Mouse (Mus musculus) heart, postnatal 0 days (tissue): ENCODE data around the gene Cgref1. TPM values are rescaled to one million over a fixed set of nuclear protein-coding genes. Genes with fewer than 3 reads are reported as not detected.

Experiments used
- ATAC-seq: fragments of 200-750 bp; cut with Nextera tagmentation; 2 replicates; pipeline ENCODE4 v1.8.0; 2017; ENCODE audit warnings: low read depth, moderate number of reproducible peaks, moderate library complexity; ENCODE audit not compliant: insufficient read depth
- DNase-seq: peaks from one replicate; pipeline ENCODE4 v3.0.0-alpha.2; 2016; ENCODE audit warnings: low spot score
- H3K27ac ChIP-seq: fragments of 300-500 bp; sonication (generic); 2 replicates; pipeline ENCODE4 v1.5.1; 2014; ENCODE audit warnings: low read depth, mild to moderate bottlenecking
- H3K27me3 ChIP-seq: fragments of 300-500 bp; sonication (generic); 2 replicates; pipeline ENCODE4 v1.6.1; 2014; ENCODE audit warnings: low read length, mixed read lengths; ENCODE audit not compliant: control insufficient read depth, insufficient read depth
- H3K36me3 ChIP-seq: fragments of 300-500 bp; sonication (generic); replicated peaks from 2 replicates; pipeline ENCODE4 v1.6.1; 2014; ENCODE audit warnings: low read length, mixed read lengths; ENCODE audit not compliant: control insufficient read depth, insufficient read depth
- H3K4me1 ChIP-seq: fragments of 300-500 bp; sonication (generic); 2 replicates; pipeline ENCODE4 v1.6.1; 2014; ENCODE audit warnings: antibody characterized with exemption; ENCODE audit not compliant: control insufficient read depth, insufficient read depth
- H3K4me2 ChIP-seq: fragments of 300-500 bp; sonication (generic); 2 replicates; pipeline ENCODE4 v1.6.1; 2014; ENCODE audit warnings: low read depth, mild to moderate bottlenecking, low read length, moderate library complexity
- H3K4me3 ChIP-seq: fragments of 300-500 bp; sonication (generic); 2 replicates; pipeline ENCODE4 v1.5.1; 2014; ENCODE audit warnings: low read depth, low read length
- H3K9ac ChIP-seq: fragments of 300-500 bp; sonication (generic); replicated peaks from 2 replicates; pipeline ENCODE4 v1.6.1; 2014; ENCODE audit warnings: low read depth, low read length, mixed read lengths
- H3K9me3 ChIP-seq: fragments of 300-500 bp; sonication (generic); replicated peaks from 2 replicates; pipeline ENCODE4 v1.6.1; 2016; ENCODE audit warnings: low read length; ENCODE audit not compliant: control insufficient read depth
- CTCF ChIP-seq: IDR thresholded peaks from 2 replicates; pipeline ENCODE4 v1.5.1; 2016; ENCODE audit warnings: antibody characterized with exemption, control low read depth, low read depth
- EP300 ChIP-seq: IDR thresholded peaks from 2 replicates; pipeline ENCODE4 v1.6.1; 2016; ENCODE audit warnings: antibody characterized with exemption, low read depth
- WGBS: fragments of 180-500 bp; shearing (Covaris S2); extraction: QIAGEN DNeasy Blood & Tissue Kit; methylation state at CpG from one replicate; pipeline ENCODE4 v1.1.7; 2014; 5-methylcytosine and 5-hydroxymethylcytosine counted together
- polyA plus RNA-seq: library from polyadenylated mRNA; unstranded; fragments of >200 nt; fragmentation: Nextera tagmentation; extraction: Ambion mirVana; gene quantifications from 2 replicates; pipeline ENCODE4 v1.2.1, GENCODE M21; 2015
- total RNA-seq: library from RNA; depleted of rRNA; stranded (reverse); fragments of >200 nt; gene quantifications from 2 replicates; pipeline ENCODE4 v1.2.3, GENCODE M21; 2014; ENCODE audit warnings: low replicate concordance

Cgref1 gene
- total and polyA plus RNA-seq, 2 experiments from 2014 or later: 1.1 to 3.0 TPM

GRCm38 (mm10) chr5:30916841-30917240, 28.6 kb downstream of the Cgref1 start:
- WGBS: 93% methylated on average over 9 of the region's 9 CpGs
- H3K9ac ChIP-seq: no peak overlapping the region
- no peak for DNase-seq

GRCm38 (mm10) chr5:30915974-30916433, 29.4 kb downstream of the Cgref1 start:
- 1% methylated on average over 7 of the region's 7 CpGs for WGBS
- ATAC-seq (peak; percentile 89), DNase-seq (peak; percentile 98)
- Histone ChIP-seq H3K4me3 (peak overlapping the region; percentile 53), H3K27me3 (no peaks in the 10 kb centered on the region), H3K4me2 (peak overlapping the region; percentile 67), H3K27ac (peak overlapping the region; percentile 93), H3K9ac (no peak overlapping the region), H3K9me3 (no peaks in the 10 kb centered on the region), H3K4me1 (peaks cover 36% of the 10 kb centered on the region), H3K36me3 (peaks cover 20% of the 10 kb centered on the region; the same call in 1 of the 2 replicates)
- TF ChIP-seq EP300: peak; percentile 95
- TF ChIP-seq CTCF: peak; percentile 64

More at GRCm38 (mm10) chr5:30916841-30917240, 28.6 kb downstream of the Cgref1 start:
- TF ChIP-seq EP300: no peak
- no peak for TF ChIP-seq CTCF
- Histone ChIP-seq H3K27me3 (no peaks in the 10 kb centered on the region), H3K4me1 (peaks cover 34% of the 10 kb centered on the region), H3K36me3 (peaks cover 20% of the 10 kb centered on the region; the same call in 1 of the 2 replicates), H3K4me2 (no peak overlapping the region), H3K4me3 (no peak overlapping the region), H3K9me3 (no peaks in the 10 kb centered on the region), H3K27ac (peak overlapping the region; percentile 82)
- ATAC-seq: no peak

GRCm38 (mm10) chr5:30915456-30915855, 29.9 kb downstream of the Cgref1 start:
- Histone ChIP-seq H3K4me3 (peak overlapping the region; percentile 53), H3K4me1 (peaks cover 36% of the 10 kb centered on the region), H3K36me3 (peaks cover 20% of the 10 kb centered on the region; the same call in 1 of the 2 replicates), H3K9ac (peak overlapping the region; percentile 65; the same call in 1 of the 2 replicates), H3K27me3 (no peaks in the 10 kb centered on the region), H3K27ac (peak overlapping the region; percentile 93), H3K9me3 (no peaks in the 10 kb centered on the region), H3K4me2 (peak overlapping the region; percentile 67)
- TF ChIP-seq EP300: no peak
- TF ChIP-seq CTCF: no peak
- DNase-seq: no peak
- no peak for ATAC-seq
- WGBS: 55% methylated on average over 9 of the region's 9 CpGs

- ATAC-seq: no peak
- H3K4me3 ChIP-seq: peak overlapping the region; percentile 53
- H3K4me2 ChIP-seq: peak overlapping the region; percentile 67
- no peaks in the 10 kb centered on the region for H3K9me3 ChIP-seq
- peak overlapping the region; percentile 65; the same call in 1 of the 2 replicates for H3K9ac ChIP-seq
- H3K36me3 ChIP-seq: peaks cover 20% of the 10 kb centered on the region; the same call in 1 of the 2 replicates
- no peak for DNase-seq
- peaks cover 36% of the 10 kb centered on the region for H3K4me1 ChIP-seq
- no peaks in the 10 kb centered on the region for H3K27me3 ChIP-seq
- 55% methylated on average over 6 of the region's 6 CpGs for WGBS
- peak overlapping the region; percentile 93 for H3K27ac ChIP-seq
- TF ChIP-seq CTCF (no peak), EP300 (no peak)
These were observed 30.5 kb downstream of the Cgref1 start for GRCm38 (mm10) chr5:30914849-30915248.

GRCm38 (mm10) chr5:30914101-30914635, 31.2 kb downstream of the Cgref1 start:
- H3K36me3 ChIP-seq: peaks cover 20% of the 10 kb centered on the region; the same call in 1 of the 2 replicates
- TF ChIP-seq CTCF (no peak), EP300 (no peak)
- H3K27me3 ChIP-seq: no peaks in the 10 kb centered on the region
- H3K4me2 ChIP-seq: peak overlapping the region; percentile 67
- H3K27ac ChIP-seq: peak overlapping the region; percentile 93
- 55% methylated on average over 7 of the region's 7 CpGs for WGBS
- no peaks in the 10 kb centered on the region for H3K9me3 ChIP-seq
- DNase-seq (no peak), ATAC-seq (no peak)
- peaks cover 38% of the 10 kb centered on the region for H3K4me1 ChIP-seq
- H3K9ac ChIP-seq: peak overlapping the region; percentile 65
- peak overlapping the region; percentile 53 for H3K4me3 ChIP-seq
